Mouse (Mus musculus): ENCODE measurements around the gene Olfr1272.
"Not testable (repeated sequence)": the region's sequence is repeated elsewhere in the genome, so short reads cannot be mapped to it uniquely, and the experiment has no call there.

Gene Olfr1272

DNA sequence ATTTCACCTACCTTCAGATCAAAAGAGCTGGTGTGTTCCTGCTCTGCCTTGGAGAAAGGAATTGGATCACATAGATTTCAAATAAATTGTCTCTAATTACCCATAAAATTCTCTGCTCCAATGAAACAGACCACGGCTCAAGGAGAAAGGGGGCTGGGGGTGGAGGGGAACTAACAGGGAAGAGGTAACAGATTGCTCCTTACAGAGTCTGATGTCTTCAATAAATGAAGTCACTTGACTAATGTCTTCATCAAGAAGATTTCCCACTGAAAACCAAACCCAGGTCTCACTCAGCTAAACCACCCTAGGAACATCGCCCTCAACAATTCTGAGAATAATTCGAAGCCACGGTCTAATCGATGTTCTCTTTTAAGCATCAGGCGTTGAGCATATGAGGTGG lies at the start of gene Olfr1272:
TSS of gene Olfr1272 (minus strand) at position 101 of the 400 bp plus-strand sequence.
- DNase-seq = no peak

DNA sequence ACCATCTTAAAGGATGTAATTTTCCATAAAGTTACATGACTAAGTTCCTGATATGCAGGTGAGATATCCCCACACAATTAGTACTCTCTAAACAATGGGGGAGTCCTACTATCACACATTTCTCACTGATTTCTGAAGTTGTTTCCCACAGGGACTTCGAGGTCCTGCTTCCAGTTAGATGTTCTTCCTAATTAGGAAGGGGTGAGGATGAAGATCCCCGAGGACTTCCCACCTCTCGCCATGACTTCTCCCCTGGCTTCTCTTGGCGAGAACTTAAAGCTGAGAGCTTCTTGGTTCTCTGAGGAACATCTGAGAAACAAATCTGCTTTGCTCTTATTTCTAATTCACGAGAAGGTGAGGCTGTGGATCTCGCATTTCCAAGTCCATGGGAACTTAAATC lies 29.3 kb upstream of the Olfr1272 start, which contains the start of gene Gm13769:
TSS of gene Gm13769 (plus strand) at position 301 of the 400 bp plus-strand sequence.
- not testable (repeated sequence) for DNase-seq

DNA sequence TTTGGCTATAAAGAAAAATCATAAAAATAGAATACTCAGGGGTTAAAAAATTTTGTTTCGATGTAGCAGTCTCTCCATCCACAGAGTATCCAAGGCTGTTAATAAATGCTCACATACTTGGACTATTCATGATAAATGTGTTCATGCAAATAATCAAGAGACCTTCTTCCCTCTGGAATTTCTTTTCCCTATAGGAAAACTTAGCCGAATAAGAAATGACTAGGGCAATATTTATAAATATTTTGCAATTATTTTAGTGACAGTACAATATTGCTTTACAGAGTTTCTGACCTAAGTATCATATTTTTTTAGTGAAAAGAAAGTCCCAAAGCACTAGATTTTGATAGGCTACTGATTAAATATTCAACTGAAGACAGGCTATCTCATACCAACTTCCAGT lies 21.7 kb downstream of the Olfr1272 start, which contains the start of gene Olfr1271:
TSS of gene Olfr1271 (minus strand) at position 101 of the 400 bp plus-strand sequence.
- DNase-seq = no peak

- DNase-seq = no peak
Observed at GRCm38 (mm10) chr2:90257492-90257891, 35.1 kb downstream of the Olfr1272 start, which contains the start of gene Olfr142. TSS of gene Olfr142 (minus strand) at chr2:90257592.

All from lung, postnatal 14 days (tissue).